Mouse (Mus musculus) CD4-positive, CD25-positive, alpha-beta regulatory T cell (primary cell): Measurements from ENCODE around the gene Gm43638. TPM values are rescaled to one million over a fixed set of nuclear protein-coding genes. Genes with fewer than 3 reads are reported as not detected.

Experiments
- polyA plus RNA-seq: library from polyadenylated mRNA; unstranded; fragments of 100-300 nt; shearing (Covaris generic); gene quantifications from one replicate; pipeline ENCODE4 v1.2.1, GENCODE M21; 2017

Gene Gm43638
- polyA plus RNA-seq = not detected

DNA sequence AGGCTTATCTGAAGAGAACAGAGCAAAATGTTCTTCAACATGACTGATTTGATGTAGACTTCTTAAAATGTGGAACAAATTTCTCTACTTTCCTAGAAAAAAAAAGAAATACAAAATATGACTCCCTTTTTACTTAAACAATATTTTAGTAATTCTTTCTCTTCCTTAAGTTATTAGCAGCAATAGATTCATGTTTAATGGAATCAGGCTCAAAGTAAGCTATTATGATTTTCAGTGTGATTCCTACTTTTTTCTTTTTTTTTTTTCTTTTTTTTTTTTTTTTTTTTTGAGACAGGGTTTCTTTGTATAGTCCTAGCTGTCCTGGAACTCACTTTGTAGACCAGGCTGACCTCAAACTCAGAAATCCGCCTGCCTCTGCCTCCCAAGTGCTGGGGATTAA, at the start of gene Gm43638:
Gene Gm43638, minus strand, starts transcription at position 101 of the 400 bp plus-strand sequence.

GRCm38 (mm10) chr5:87490771-87491170, 4.2 kb upstream of the Gm43638 start, which contains the start of gene Ugt2a1:
Gene Ugt2a1 (minus strand): TSS chr5:87490871.

DNA sequence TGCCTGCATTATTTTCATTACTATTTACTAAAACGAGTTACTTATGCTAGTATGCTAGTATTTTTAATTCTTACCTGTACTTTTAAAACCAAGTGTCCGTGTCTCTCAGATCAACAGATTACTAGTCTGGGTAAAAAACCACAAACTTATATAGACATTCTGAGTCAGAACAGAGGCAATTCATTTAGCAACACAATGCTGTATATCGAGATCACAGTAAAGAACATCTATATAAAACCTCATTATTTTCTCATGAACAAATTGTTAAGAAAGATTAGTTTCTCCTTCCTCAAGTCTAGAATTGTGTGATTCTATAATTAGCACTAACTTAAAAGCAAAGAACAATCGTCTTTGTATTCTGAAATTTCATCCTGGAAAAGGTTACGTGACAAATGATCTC, 4.4 kb downstream of the Gm43638 start, which contains the start of gene Ugt2a2:
Gene Ugt2a2, minus strand, starts transcription at position 101 of the 400 bp plus-strand sequence.

GRCm38 (mm10) chr5:87424041-87424440, 62.6 kb downstream of the Gm43638 start, which contains the start of gene Ugt2b38:
Gene Ugt2b38 (minus strand): TSS chr5:87424203.

Other genes starting within 250 kb of the Gm43638 start
- 0.12 TPM for gene Ugt2b37, start 232.0 kb downstream of the Gm43638 start, polyA plus RNA-seq
- gene Ugt2a3, start 149.6 kb downstream of the Gm43638 start, polyA plus RNA-seq = not detected
- gene Ugt2b38, start 62.6 kb downstream of the Gm43638 start, polyA plus RNA-seq = not detected
- not detected for gene Ugt2a2, start 4.5 kb downstream of the Gm43638 start, polyA plus RNA-seq
- not detected for gene Ugt2a1, start 4.1 kb upstream of the Gm43638 start, polyA plus RNA-seq
- gene Sult1b1, start 51.4 kb upstream of the Gm43638 start, polyA plus RNA-seq = not detected
- 0.12 TPM for gene Sult1d1, start 82.2 kb upstream of the Gm43638 start, polyA plus RNA-seq
- gene Sult1e1, start 104.8 kb upstream of the Gm43638 start, polyA plus RNA-seq = not detected
- not detected for gene Csn1s1, start 179.4 kb upstream of the Gm43638 start, polyA plus RNA-seq
- not detected for gene Csn2, start 212.8 kb upstream of the Gm43638 start, polyA plus RNA-seq